Mouse (Mus musculus) naive thymus-derived CD4-positive, alpha-beta T cell, adult 2 months (primary cell): ENCODE data around the gene 1700016K19Rik.

Experiments
- DNase-seq: peaks from one replicate; pipeline ENCODE4 v3.0.0-alpha.2; 2011; ENCODE audit warnings: low read depth

The 1700016K19Rik gene

DNA sequence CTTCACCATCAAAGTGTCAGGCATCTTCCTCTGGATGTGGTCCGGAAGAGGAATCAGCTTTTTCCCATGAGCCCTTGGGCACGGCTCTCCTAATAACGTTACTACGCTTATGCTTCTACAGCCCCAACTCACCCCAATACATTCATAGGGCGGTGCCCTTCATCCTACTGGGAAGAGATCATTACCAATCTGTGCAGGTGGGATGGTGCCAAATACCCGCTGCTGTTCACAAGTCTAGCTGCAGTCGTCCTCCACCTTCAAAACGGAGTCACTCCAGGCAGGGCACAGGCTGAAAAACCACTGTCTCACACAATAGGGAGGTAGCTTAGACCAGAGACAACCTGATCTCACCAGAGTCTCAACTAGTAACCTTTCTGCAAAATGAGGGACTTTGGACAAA is 35.5 kb downstream of the 1700016K19Rik start:
- DNase-seq: no peak

DNA sequence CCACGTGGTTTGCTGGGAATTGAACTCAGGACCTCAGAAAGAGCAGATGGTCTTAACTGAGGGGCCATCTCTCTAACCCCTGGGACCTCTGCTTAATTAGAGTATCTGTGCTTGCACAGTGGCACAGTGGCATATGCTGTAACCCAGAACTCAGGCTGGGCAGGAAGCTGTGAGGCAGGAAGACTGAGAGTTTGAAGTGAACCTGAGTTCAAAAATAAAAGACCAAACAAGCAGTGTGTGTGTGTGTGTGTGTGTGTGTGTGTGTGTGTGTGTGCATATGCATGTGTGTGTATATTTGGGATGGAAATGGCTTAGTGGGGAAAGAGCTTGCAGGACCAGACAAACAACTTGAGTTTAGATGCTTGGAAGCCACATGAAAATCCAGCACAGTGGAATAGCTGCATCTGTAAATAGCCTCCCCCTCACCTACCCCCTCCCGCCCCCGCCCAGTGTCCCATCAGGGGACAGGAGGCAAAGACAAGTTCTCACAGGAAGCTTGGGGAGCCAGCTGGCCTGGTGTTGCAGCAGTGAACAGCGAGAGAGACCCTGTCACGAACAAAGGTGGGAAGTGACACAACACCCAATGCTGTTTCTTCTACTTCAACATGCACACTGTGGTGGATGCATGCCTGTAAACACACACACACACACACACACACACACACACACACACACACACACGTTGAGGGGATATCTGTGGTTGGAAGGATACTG is 38.0 kb downstream of the 1700016K19Rik start:
- DNase-seq: peak; percentile 68

DNA sequence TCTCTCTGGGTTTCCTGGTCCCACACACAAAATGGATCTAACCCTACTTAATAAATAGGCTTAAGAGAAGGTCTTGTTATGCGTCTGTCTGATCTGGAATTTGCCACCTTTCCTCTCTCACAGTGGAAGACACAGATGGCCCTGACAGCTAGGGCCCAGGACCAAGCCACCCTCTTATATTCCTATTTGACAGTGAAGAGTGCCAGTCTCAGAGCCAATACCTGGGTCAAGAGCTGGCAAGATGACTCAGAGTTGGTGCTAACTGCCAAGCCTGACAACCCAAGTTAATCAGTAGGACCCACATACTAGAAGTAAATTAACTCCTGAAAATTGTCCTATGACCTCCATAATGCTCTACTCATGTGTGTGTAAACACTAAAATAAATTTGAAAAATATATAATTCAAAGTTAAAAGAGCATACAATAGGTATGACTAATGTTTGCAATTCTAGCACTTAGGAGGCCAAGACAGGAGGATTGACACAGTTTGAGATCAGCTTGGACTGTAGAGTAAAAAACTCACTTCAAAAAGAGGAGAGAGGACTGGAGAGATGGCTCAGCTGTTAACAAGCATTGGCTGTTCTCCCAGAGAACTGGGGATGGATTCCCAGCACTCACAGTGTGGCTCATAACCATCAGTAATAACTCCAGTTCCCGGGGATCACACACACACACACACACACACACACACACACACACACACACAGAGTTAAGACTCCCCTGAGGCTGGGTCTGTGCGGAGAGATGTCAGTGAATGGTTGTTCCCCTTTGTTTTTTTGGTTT is 39.8 kb downstream of the 1700016K19Rik start:
- no peak for DNase-seq

DNA sequence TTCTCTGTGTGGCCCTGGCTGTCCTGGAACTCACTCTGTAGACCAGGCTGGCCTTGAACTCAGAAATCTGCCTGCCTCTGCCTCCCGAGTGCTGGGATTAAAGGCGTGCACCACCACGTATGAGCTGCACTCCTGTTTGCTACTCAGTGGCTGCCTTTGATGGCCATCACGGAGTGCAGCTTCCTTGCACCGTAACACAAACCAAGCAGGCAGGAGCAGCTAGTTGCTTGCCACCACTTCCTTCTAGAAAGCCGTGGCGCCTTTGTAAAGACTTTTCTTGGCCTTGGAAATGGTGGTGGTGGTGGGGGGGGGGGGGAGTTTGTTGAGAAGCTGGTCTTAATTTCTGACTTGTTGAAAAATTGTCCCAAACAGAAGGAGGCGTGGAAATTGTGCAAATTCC is 40.4 kb downstream of the 1700016K19Rik start:
- peak; percentile 65 for DNase-seq

DNA sequence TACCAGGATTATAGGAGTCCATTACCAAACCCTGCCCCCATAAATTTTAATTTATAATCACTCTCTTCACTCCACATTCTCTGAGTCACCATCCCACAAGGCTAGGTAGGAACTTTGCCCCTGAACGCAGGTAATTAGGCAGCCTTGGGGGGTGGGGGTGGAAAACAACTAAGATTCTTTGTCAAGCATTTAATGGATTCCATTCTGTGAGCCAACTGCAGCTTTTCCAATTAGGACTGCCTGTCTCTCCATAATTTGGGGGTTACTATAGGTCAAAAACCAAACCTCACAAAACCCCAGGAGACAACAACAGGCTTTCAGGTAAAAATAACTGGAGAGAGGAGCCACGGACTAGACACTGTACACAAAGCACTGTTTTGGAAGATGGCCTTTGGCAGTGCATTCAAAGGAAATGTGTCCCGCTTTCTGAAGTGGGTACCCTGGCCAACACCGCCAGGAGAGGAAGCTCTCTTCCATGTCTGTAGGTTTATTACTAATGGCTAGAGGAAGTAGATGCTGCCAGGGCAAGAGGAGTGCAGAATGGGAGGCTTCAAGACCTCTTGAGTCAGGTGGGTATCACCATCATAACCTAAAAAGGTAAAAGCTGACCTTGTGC is 41.2 kb downstream of the 1700016K19Rik start:
- DNase-seq: no peak

DNA sequence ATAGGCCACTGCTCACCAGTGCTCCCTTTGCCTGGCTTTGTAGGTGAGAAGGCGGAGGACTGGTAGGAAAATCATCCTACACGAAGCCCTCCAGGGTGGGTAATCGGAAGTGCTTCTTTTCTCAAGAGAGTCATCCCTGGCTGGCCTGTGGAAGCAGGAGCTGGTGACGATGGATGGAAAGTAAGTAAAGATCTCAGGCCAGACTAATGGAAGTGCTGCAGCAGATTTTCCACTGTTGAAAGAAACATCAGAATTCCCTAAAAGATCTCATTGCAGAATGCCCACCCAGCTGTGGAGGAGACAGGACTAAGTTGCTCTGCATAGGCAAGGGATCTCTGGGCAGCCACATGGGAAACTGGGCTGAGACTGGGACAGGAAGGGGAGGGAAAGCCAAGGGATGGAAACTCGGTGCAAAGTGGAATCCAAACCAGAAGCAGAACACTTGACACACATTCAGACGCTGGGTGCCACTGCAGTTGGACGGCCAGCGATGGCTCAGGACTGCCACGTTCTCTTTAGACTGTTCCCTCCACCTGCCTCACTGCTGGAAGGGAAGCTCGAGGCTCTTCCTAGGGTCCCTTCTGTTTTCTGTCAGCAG is 42.4 kb downstream of the 1700016K19Rik start:
- DNase-seq: no peak

DNA sequence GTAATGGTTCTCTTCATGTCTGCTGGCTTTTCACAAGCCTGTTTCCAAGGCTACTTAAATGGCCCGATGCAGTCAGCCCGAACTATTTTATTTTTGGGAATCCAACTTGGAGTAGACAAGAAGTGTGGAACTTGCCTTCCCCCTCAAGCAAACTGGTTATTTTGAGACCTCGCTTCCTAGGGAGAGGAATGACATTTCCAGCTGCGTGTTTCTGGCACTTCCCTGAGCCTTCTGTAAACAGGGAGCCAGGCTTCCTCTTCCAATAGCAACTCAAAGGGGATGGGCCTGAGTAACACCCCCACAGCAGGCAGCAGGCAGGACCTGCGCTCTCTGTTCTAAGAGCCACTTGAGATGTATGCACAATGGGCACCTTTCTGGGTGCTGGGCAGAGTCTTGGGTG is 43.2 kb downstream of the 1700016K19Rik start:
- DNase-seq: no peak

DNA sequence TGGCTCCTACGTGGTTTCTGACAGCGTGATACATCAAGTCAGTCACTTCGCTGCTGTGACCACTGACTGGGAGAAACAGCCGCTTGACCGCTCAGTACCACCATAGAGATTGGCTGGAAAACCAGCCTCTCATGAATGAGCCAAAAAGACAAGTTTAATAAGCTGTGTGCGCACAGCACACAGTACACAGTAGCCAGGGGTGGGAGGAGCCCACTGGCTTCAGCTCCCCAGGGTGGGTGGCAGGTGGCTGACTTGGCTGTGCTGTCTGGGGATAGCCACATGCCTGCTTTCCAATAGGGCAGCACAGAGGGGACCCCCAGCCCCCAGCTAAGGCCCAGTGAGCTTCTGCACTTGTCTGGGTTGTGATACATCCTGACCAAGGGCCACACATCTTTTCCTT is 44.8 kb downstream of the 1700016K19Rik start:
- DNase-seq: no peak

DNA sequence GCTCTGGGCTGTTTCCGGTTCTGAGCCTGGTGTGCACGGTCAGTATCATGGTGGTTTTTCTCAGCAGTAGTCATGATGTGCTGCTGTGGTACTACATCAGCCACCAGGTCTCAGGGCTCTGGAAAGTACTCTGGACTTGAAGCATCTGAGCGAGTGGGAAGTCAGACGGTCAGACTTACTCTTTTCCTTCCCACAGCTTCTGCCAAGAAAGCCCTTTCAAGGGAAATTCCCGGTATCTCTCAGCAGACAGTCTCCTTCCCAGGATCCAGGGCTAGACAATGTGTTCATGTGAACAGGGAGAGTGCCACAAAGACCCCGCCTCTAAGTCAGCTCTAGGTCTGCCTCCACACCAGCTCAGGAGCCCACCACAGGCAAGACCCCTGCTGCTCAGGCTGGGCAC is 45.7 kb downstream of the 1700016K19Rik start:
- no peak for DNase-seq

DNA sequence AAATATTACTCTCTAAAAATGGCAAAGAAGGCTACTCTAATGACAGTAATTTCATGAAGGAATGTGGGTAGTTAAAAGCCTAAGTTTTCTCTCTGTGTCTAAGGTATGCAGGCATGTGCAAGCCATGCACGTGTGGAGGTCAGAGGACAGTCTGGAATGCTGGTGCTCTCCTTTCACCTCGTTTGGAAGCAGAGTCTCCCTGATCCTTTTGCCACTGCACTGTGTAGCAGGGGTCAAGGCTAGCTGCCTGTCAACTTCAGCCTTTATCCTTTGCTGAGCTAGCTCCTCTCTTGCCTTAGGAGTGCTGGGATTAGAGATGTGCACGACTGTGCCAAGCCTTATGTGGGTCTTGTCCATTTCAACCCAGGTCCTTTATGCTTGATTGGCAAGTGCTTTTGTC is 50.8 kb downstream of the 1700016K19Rik start:
- no peak for DNase-seq

DNA sequence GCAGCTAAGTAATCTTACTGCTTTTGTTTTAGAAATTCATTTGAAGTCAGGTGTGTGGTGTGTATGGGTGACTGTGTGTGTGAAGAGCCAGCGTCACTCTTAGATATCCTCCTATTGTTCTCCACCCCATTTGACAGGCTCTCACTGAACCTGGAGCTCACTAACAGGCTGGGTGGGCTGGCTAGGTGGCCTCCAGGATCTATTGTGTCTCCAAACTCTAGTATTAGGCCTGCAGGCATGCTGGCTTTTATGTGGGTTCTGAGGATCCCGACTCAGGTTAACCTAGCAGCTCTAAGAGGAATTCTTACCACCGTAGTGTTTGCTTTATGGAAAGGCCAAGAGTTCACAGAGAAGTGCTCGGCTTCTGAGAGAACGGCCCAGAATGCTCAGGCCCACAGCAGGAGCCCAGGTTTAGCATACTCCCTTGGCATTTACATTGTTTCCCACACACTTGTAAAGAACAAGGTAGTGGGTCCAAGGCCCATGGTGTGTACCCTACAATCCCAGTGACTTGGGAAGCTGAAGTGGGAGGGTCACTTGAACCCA is 51.3 kb downstream of the 1700016K19Rik start:
- no peak for DNase-seq

DNA sequence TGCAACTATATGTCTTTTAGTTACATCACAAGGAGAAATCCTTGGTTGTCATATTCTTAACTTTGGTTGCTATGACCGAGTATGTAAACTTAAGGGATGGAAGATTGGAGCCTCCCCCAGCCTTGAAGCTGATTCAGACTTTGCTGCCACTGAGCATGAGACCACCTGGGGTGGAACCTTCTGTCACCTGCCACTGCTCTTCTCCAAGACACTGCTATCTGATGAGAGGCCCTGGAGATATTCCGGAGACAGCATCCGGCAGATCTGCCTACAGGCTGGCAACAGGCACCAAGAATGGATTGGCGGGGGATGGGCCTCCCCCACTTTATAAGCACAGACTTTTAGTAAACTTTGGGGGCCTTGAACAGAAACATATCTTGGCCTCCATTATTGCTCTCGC is 52.8 kb downstream of the 1700016K19Rik start:
- DNase-seq: no peak
